Mouse (Mus musculus) cerebellum, postnatal 25 days (tissue): ENCODE data around the gene Ifit1bl2.
A peak's percentile ranks its signal among the peaks of the same experiment; 100 is the strongest.
"Not testable (repeated sequence)": the region's sequence is repeated elsewhere in the genome, so short reads cannot be mapped to it uniquely, and the experiment has no call there.

Experiments
- DNase-seq, 2 experiments: peaks; one replicate each; pipeline ENCODE4 v3.0.0; 2021; ENCODE audit warnings: mixed read lengths in 2 of 2

The Ifit1bl2 gene

GRCm38 (mm10) chr19:34607237-34608051 lies 33.1 kb downstream of the Ifit1bl2 start, which contains the start of gene Ifit3b:
Ifit3b (plus strand) TSS chr19:34607970.
- DNase-seq, result not testable (repeated sequence)

- no peak for DNase-seq
Observed at GRCm38 (mm10) chr19:34605472-34605871, 35.1 kb downstream of the Ifit1bl2 start.

- DNase-seq, result not testable (repeated sequence)
Observed at GRCm38 (mm10) chr19:34601888-34602287, 38.7 kb downstream of the Ifit1bl2 start, which contains the start of gene Ifit1bl1. Ifit1bl1 (minus strand) TSS chr19:34601956.

GRCm38 (mm10) chr19:34599250-34599649 lies 41.3 kb downstream of the Ifit1bl2 start:
- not testable (repeated sequence) for DNase-seq

- DNase-seq, result peak; percentile 58 to 70
Observed at GRCm38 (mm10) chr19:34598341-34598740, 42.2 kb downstream of the Ifit1bl2 start.

- no peak for DNase-seq
Observed at GRCm38 (mm10) chr19:34596811-34597210, 43.7 kb downstream of the Ifit1bl2 start.

GRCm38 (mm10) chr19:34594523-34594922 lies 46.0 kb downstream of the Ifit1bl2 start:
- DNase-seq, result not testable (repeated sequence)

- no peak for DNase-seq
Observed at GRCm38 (mm10) chr19:34593456-34593855, 47.1 kb downstream of the Ifit1bl2 start.

GRCm38 (mm10) chr19:34588959-34589358 lies 51.6 kb downstream of the Ifit1bl2 start:
- DNase-seq, result no peak

GRCm38 (mm10) chr19:34587898-34588692 lies 52.4 kb downstream of the Ifit1bl2 start:
- not testable (repeated sequence) for DNase-seq

- not testable (repeated sequence) for DNase-seq
Observed at GRCm38 (mm10) chr19:34585740-34586458, 54.6 kb downstream of the Ifit1bl2 start.

- not testable (repeated sequence) for DNase-seq
Observed at GRCm38 (mm10) chr19:34583126-34583766, 57.3 kb downstream of the Ifit1bl2 start, which contains the start of gene Ifit3. Ifit3 (plus strand) TSS chr19:34583531.

- DNase-seq, result not testable (repeated sequence)
Observed at GRCm38 (mm10) chr19:34582696-34583095, 57.8 kb downstream of the Ifit1bl2 start.

- DNase-seq, result no peak
Observed at GRCm38 (mm10) chr19:34577121-34577520, 63.4 kb downstream of the Ifit1bl2 start.

- DNase-seq, result no peak
Observed at GRCm38 (mm10) chr19:34573650-34574049, 66.9 kb downstream of the Ifit1bl2 start.

GRCm38 (mm10) chr19:34571080-34571479 lies 69.5 kb downstream of the Ifit1bl2 start:
- no peak for DNase-seq

GRCm38 (mm10) chr19:34569896-34570476 lies 70.6 kb downstream of the Ifit1bl2 start:
- no peak for DNase-seq

GRCm38 (mm10) chr19:34568988-34569895 lies 71.3 kb downstream of the Ifit1bl2 start:
- no peak for DNase-seq
